Mouse (Mus musculus) embryonic fibroblast, embryonic 13.5 days (primary cell): ENCODE data around the gene Atxn7l1.

ENCODE experiments used
- CTCF ChIP-seq: IDR thresholded peaks from 2 replicates; pipeline ENCODE4 v1.5.1; 2011; ENCODE audit warnings: mild to moderate bottlenecking, control low read depth, low read length, moderate library complexity, borderline replicate concordance; ENCODE audit not compliant: insufficient read depth
- POLR2A ChIP-seq: IDR thresholded peaks from 2 replicates; pipeline ENCODE4 v1.6.1; 2011; ENCODE audit warnings: low read depth, mild to moderate bottlenecking, control low read depth, low read length, moderate library complexity

DNA sequence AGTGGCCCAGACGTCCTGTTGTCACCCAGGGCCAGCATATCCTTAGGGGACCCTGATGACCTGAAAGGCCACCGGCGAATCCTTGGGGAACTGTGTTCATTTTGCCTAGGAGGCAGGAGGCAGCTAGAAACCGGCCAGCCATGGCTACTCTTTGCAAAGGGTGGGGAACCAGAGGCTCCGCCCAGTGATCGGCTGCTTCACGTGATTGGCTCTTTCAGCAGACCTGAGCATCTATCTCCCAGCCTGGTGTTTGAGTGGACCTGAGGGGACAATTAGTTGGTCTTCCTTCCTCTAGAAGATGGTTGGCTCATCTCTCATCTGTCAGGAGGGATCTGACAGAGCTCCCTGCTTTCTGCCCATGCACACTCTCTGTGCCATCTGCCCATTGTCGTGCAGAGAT lies 19.2 kb downstream of the Atxn7l1 start:
- TF ChIP-seq CTCF: no peak
- TF ChIP-seq POLR2A: no peak
